Mouse (Mus musculus) megakaryocyte, embryonic 14.5 days (primary cell): ENCODE measurements at regions not wholly inside any gene's neighbourhood (a gene's known extent, or its start where the extent isn't known, plus 50 kb on each side); places are given as distances from the start of the nearest gene placed in this dataset.

Source experiments
- H3K27me3 ChIP-seq: replicated peaks from 2 replicates; pipeline ENCODE3; 2012; ENCODE audit warnings: inconsistent platforms
- H3K36me3 ChIP-seq: replicated peaks from 2 replicates; pipeline ENCODE3; 2012; ENCODE audit warnings: low read length, inconsistent platforms, mixed read lengths
- H3K4me1 ChIP-seq: 2 replicates; pipeline ENCODE4 v1.6.1; 2012; ENCODE audit warnings: inconsistent platforms
- H3K4me3 ChIP-seq: replicated peaks from 2 replicates; pipeline ENCODE3; 2012; ENCODE audit warnings: moderate library complexity, mild to moderate bottlenecking, inconsistent platforms
- H3K9me3 ChIP-seq: 2 replicates; pipeline ENCODE4 v1.6.1; 2012; ENCODE audit warnings: inconsistent platforms
- FLI1 ChIP-seq: IDR thresholded peaks from 2 replicates; pipeline ENCODE4 v1.6.1; 2012; ENCODE audit warnings: low read length, inconsistent platforms, mixed read lengths
- GATA1 ChIP-seq: IDR thresholded peaks from 3 replicates; pipeline ENCODE4 v1.6.1; 2012; ENCODE audit warnings: mixed read lengths, low read length, inconsistent platforms, borderline replicate concordance

DNA sequence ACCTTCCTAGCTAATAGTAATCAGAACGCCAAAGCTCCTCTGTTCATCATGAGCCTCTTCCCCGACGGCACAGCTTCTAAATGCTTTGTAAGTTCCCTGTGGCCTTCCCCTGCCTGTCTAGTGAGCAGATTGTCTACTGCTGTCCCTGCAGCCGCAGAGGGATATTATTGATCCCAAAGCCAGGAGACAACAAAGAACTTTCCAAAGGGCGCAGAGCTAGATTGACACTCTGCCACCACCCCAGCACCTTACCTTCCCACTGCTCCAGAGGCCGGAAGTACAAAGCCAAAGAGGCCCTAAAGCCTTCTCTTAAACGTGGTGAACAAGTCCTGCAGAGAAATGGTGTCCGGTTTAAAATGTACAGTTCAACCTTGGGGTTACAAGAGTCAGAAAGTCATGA is 1310.3 kb upstream of the A1bg start:
- Histone ChIP-seq H3K36me3 (peaks cover 60% of the 10 kb centered on the region), H3K4me3 (no peak overlapping the region), H3K9me3 (no peaks in the 10 kb centered on the region), H3K27me3 (no peaks in the 10 kb centered on the region), H3K4me1 (peaks cover 19% of the 10 kb centered on the region)
- TF ChIP-seq FLI1, result no peak
- no peak for TF ChIP-seq GATA1

- TF ChIP-seq FLI1 (no peak), GATA1 (no peak)
- Histone ChIP-seq H3K27me3 (no peaks in the 10 kb centered on the region), H3K4me3 (no peak overlapping the region), H3K9me3 (no peaks in the 10 kb centered on the region), H3K4me1 (peaks cover 12% of the 10 kb centered on the region), H3K36me3 (peaks cover 57% of the 10 kb centered on the region)
Measured at GRCm38 (mm10) chr15:62231709-62232108, 1308.9 kb upstream of the A1bg start.

GRCm38 (mm10) chr15:62230773-62231172 is 1308.0 kb upstream of the A1bg start:
- TF ChIP-seq GATA1, result no peak
- no peak for TF ChIP-seq FLI1
- peaks cover 3% of the 10 kb centered on the region for H3K4me1 ChIP-seq
- no peak overlapping the region for H3K4me3 ChIP-seq
- no peaks in the 10 kb centered on the region for H3K9me3 ChIP-seq
- H3K36me3 ChIP-seq, result peaks cover 57% of the 10 kb centered on the region
- H3K27me3 ChIP-seq, result no peaks in the 10 kb centered on the region

GRCm38 (mm10) chr15:62229491-62230283 is 1306.9 kb upstream of the A1bg start:
- no peaks in the 10 kb centered on the region for H3K9me3 ChIP-seq
- H3K4me1 ChIP-seq, result peaks cover 3% of the 10 kb centered on the region
- TF ChIP-seq GATA1 (no peak), FLI1 (no peak)
- H3K36me3 ChIP-seq, result peaks cover 59% of the 10 kb centered on the region
- H3K27me3 ChIP-seq, result no peaks in the 10 kb centered on the region
- H3K4me3 ChIP-seq, result no peak overlapping the region

- no peaks in the 10 kb centered on the region for H3K27me3 ChIP-seq
- TF ChIP-seq GATA1 (no peak), FLI1 (no peak)
- peaks cover 10% of the 10 kb centered on the region for H3K4me1 ChIP-seq
- peaks cover 63% of the 10 kb centered on the region for H3K36me3 ChIP-seq
- H3K9me3 ChIP-seq, result no peaks in the 10 kb centered on the region
- H3K4me3 ChIP-seq, result no peak overlapping the region
Measured at GRCm38 (mm10) chr15:62229023-62229422, 1306.2 kb upstream of the A1bg start.

DNA sequence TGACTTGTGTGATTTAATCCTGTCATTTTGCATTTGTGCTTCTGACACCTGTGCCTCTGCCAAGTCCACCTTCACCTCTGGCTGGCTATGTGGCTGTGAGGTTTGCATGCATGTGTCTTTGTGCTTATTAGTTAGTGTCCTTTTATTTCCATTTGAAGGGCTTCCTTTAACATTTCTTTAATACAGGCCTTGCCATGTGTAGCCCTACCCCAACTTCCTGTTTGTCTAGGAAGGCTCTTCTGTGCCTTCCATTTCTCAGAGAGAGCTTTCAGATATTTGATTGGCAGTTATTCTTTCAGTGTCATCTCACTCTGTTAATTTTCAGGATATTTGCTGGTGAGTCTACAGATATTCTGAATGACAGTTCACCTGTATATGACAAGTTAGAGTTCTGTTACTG is 1302.0 kb upstream of the A1bg start:
- H3K27me3 ChIP-seq, result no peaks in the 10 kb centered on the region
- peaks cover 50% of the 10 kb centered on the region for H3K4me1 ChIP-seq
- no peaks in the 10 kb centered on the region for H3K9me3 ChIP-seq
- TF ChIP-seq FLI1 (no peak), GATA1 (no peak)
- no peak overlapping the region for H3K4me3 ChIP-seq
- H3K36me3 ChIP-seq, result peaks cover 53% of the 10 kb centered on the region

- Histone ChIP-seq H3K27me3 (no peaks in the 10 kb centered on the region), H3K9me3 (no peaks in the 10 kb centered on the region), H3K4me1 (peaks cover 56% of the 10 kb centered on the region), H3K4me3 (no peak overlapping the region), H3K36me3 (peaks cover 53% of the 10 kb centered on the region)
- TF ChIP-seq GATA1 (no peak), FLI1 (no peak)
Measured at GRCm38 (mm10) chr15:62224191-62224590, 1301.4 kb upstream of the A1bg start.

DNA sequence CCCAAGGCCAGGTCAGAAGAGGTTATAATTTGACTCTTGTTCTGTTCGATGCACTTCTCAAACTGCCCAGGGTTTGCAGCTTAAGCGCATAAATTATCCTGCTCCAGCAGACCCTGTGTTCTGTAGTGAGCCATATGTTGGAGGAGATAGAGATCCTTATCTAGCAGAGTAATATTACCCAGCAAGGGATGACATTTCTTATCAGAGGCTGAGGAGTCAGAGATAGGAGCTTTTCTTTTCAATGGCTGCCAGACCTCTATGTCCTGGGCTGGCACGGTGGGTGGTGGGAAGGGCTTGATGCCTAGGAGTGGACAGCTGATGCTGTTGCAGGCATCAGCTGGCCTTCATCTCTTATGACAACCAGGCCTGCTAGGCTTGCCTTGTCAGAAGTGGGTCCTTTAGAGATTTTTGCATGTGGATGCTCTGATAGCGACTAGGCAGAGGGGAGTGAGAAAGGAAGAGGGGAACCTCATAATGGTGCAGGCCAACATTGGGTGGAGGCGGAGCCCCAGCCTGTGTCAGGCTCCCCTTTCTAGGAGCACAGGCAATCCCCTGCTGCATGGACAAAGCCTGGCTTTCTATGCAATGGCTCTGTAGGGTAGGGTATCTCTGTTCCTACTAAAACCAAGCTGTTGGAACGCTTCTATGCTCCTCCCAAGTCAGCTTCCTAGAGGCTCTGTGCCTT is 1300.5 kb upstream of the A1bg start:
- no peak overlapping the region for H3K4me3 ChIP-seq
- no peaks in the 10 kb centered on the region for H3K27me3 ChIP-seq
- no peaks in the 10 kb centered on the region for H3K9me3 ChIP-seq
- TF ChIP-seq GATA1 (no peak), FLI1 (no peak)
- peaks cover 55% of the 10 kb centered on the region for H3K36me3 ChIP-seq
- H3K4me1 ChIP-seq, result peaks cover 59% of the 10 kb centered on the region

GRCm38 (mm10) chr15:62222731-62223130 is 1299.9 kb upstream of the A1bg start:
- Histone ChIP-seq H3K4me1 (peaks cover 59% of the 10 kb centered on the region), H3K36me3 (peaks cover 61% of the 10 kb centered on the region), H3K4me3 (no peak overlapping the region), H3K9me3 (no peaks in the 10 kb centered on the region), H3K27me3 (no peaks in the 10 kb centered on the region)
- TF ChIP-seq GATA1 (no peak), FLI1 (no peak)

DNA sequence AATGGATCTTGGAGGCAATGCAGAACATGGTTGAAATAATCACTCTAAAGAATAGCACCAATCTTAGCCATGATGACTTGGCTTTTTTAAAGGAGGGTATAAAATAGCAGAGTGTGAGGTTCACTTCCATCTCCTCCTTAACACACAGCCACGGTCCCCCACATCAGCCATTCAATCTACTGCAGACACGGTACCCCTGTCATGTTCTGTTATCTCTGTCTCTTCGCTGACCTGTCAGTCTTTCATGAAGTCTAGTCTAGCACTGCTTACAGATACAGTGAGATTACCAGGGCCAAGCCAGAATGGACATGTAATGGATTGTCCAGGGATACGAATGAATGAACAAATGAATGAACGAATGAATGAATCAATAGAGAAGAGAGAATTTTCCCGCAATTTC is 1299.4 kb upstream of the A1bg start:
- Histone ChIP-seq H3K4me3 (no peak overlapping the region), H3K9me3 (no peaks in the 10 kb centered on the region), H3K27me3 (no peaks in the 10 kb centered on the region), H3K36me3 (peaks cover 61% of the 10 kb centered on the region), H3K4me1 (peaks cover 59% of the 10 kb centered on the region)
- no peak for TF ChIP-seq GATA1
- no peak for TF ChIP-seq FLI1
